8 mouse cellular contexts compared by ENCODE assay signal in genomic region chr16:57548608-57549007, GRCm38 (mm10). TPM values are rescaled to one million over a fixed set of nuclear protein-coding genes. Genes with fewer than 3 reads are reported as not detected.
DNase-seq lines count a peak whose midpoint lies in the region; ATAC-seq and TF ChIP-seq lines count a peak whose summit lies in the region.

No protein-coding gene starts in this region.

- peak overlapping the region; percentile 76; the same call in 1 of the 2 replicates for H3K9ac ChIP-seq in liver, embryonic 11.5 days (ENCODE audit: low read depth, low read length)
- H3K9ac ChIP-seq in stomach, postnatal 0 days (ENCODE audit: low read length): peak overlapping the region; percentile 99

- peaks cover 16% of the 10 kb centered on the region for H3K4me1 ChIP-seq in spleen, adult 2 months (ENCODE audit: control insufficient read depth, insufficient read depth, insufficient read length)
- H3K4me1 ChIP-seq in liver, embryonic 11.5 days (replicated peaks; ENCODE audit: control insufficient read depth, insufficient read depth, low read length): no peaks in the 10 kb centered on the region; the same call in 1 of the 2 replicates
- H3K4me1 ChIP-seq in stomach, postnatal 0 days (replicated peaks; ENCODE audit: control insufficient read depth, insufficient read depth): peaks cover 2% of the 10 kb centered on the region; the same call in 1 of the 2 replicates

- TF ChIP-seq CTCF in gastrocnemius, adult 2 months (IDR thresholded peaks at IDR 0.05): no peak
- no peak for TF ChIP-seq CTCF in spleen, adult 2 months (IDR thresholded peaks at IDR 0.05; ENCODE audit: extremely low read depth, insufficient read depth, insufficient read length, insufficient replicate concordance)
- no peak for TF ChIP-seq CTCF in stomach, postnatal 0 days (IDR thresholded peaks at IDR 0.05; ENCODE audit: low read depth)

- TF ChIP-seq EP300 in stomach, postnatal 0 days (optimal IDR thresholded peaks at IDR 0.05): no peak

- no peak for TF ChIP-seq POLR2A in spleen, adult 2 months (IDR thresholded peaks at IDR 0.05; ENCODE audit: low read depth, low read length)

- WGBS in spleen, adult 2 months: 62% methylated on average over 2 of the region's 2 CpGs
- WGBS in liver, embryonic 11.5 days: 52% methylated on average over 2 of the region's 2 CpGs
- 46% methylated on average over 2 of the region's 2 CpGs for WGBS in stomach, postnatal 0 days

- no peaks in the 10 kb centered on the region for H3K9me3 ChIP-seq in liver, embryonic 11.5 days (ENCODE audit: control insufficient read depth, low read length)
- H3K9me3 ChIP-seq in stomach, postnatal 0 days (ENCODE audit: control insufficient read depth, low read length): no peaks in the 10 kb centered on the region

- no peaks in the 10 kb centered on the region for H3K27me3 ChIP-seq in spleen, adult 2 months (ENCODE audit: control insufficient read depth, insufficient read depth, low read length)
- H3K27me3 ChIP-seq in liver, embryonic 11.5 days (replicated peaks; ENCODE audit: control insufficient read depth, insufficient read depth, low read length): no peaks in the 10 kb centered on the region
- H3K27me3 ChIP-seq in stomach, postnatal 0 days (ENCODE audit: control insufficient read depth, insufficient read depth, low read length): no peaks in the 10 kb centered on the region

- peaks cover 9% of the 10 kb centered on the region for H3K36me3 ChIP-seq in spleen, adult 2 months (ENCODE audit: control insufficient read depth, insufficient read depth, low read length)
- H3K36me3 ChIP-seq in liver, embryonic 11.5 days (ENCODE audit: control insufficient read depth, insufficient read depth, low read length): no peaks in the 10 kb centered on the region
- no peaks in the 10 kb centered on the region for H3K36me3 ChIP-seq in stomach, postnatal 0 days (ENCODE audit: control insufficient read depth, insufficient read depth, low read length)

- intact Hi-C loops in gastrocnemius, adult 2 months (cut with DNase I): loop anchor here (5.0 kb wide), 1 partner anchor 121 kb away; no protein-coding TSS in a partner anchor

- peak overlapping the region; percentile 92 for H3K27ac ChIP-seq in gastrocnemius, adult 2 months
- H3K27ac ChIP-seq in spleen, adult 2 months (ENCODE audit: insufficient read depth, low read length): peak overlapping the region; percentile 98
- no peak overlapping the region for H3K27ac ChIP-seq in liver, embryonic 11.5 days (ENCODE audit: low read depth, low read length)
- peak overlapping the region; percentile 97 for H3K27ac ChIP-seq in stomach, postnatal 0 days (replicated peaks)

- peak overlapping the region; percentile 80 for H3K4me2 ChIP-seq in liver, embryonic 11.5 days
- H3K4me2 ChIP-seq in stomach, postnatal 0 days (replicated peaks; ENCODE audit: low read depth): peak overlapping the region; percentile 79

- peak overlapping the region; percentile 77 for H3K4me3 ChIP-seq in gastrocnemius, adult 2 months
- peak overlapping the region; percentile 97; the same call in 1 of the 2 replicates for H3K4me3 ChIP-seq in spleen, adult 2 months (ENCODE audit: extremely low read depth, insufficient read depth, insufficient read length)
- peak overlapping the region; percentile 68 for H3K4me3 ChIP-seq in liver, embryonic 11.5 days (ENCODE audit: low read depth, low read length)
- peak overlapping the region; percentile 86 for H3K4me3 ChIP-seq in stomach, postnatal 0 days (ENCODE audit: low read depth, low read length)

- no peak for ATAC-seq in liver, embryonic 11.5 days (replicated peaks; ENCODE audit: low FRiP score)
- no peak for ATAC-seq in stomach, postnatal 0 days (ENCODE audit: low FRiP score, low TSS enrichment)

- no peak for DNase-seq in gastrocnemius, adult 2 months
- DNase-seq in gastrocnemius, postnatal 10 days: no peak
- DNase-seq in spleen, adult 2 months (ENCODE audit: low read depth in 1 of 2, low spot score in 2 of 2): no peak
- DNase-seq in spleen, postnatal 14 days (ENCODE audit: low spot score in 2 of 2): no peak
- DNase-seq in liver, embryonic 11.5 days (ENCODE audit: low spot score): no peak
- DNase-seq in stomach, postnatal 0 days (ENCODE audit: low spot score): no peak
- DNase-seq in urinary bladder, postnatal 25 days (ENCODE audit: low spot score): no peak
- DNase-seq in natural killer cell, adult 2 months (ENCODE audit: low spot score in 2 of 2): no peak

RNA-seq across cellular contexts. Expression of gene Cmss1, which starts 58.1 kb away (rescaled TPM):
- total RNA-seq in gastrocnemius, adult 2 months (2021): 10 to 100 TPM; 33.0 to 44.0 TPM
- 10 to 100 TPM; 22.1 to 25.5 TPM for total RNA-seq in gastrocnemius, postnatal 10 days (2021)
- 3.0 and 3.4 TPM in 2 replicates for polyA plus RNA-seq in spleen, adult 2 months (2012; rRNA removed)
- polyA plus RNA-seq in liver, embryonic 11.5 days (2014; fragmentation: Nextera tagmentation; extraction: Ambion mirVana): 70.5 and 71.3 TPM in 2 replicates
- polyA plus RNA-seq in stomach, postnatal 0 days (2015; fragmentation: Nextera tagmentation; extraction: Ambion mirVana): 24.5 and 26.5 TPM in 2 replicates
